Mouse (Mus musculus): ENCODE measurements around the gene Tprgl. TPM values are rescaled to one million over a fixed set of nuclear protein-coding genes. Genes with fewer than 3 reads are reported as not detected.

The Tprgl gene
- polyA plus RNA-seq, 1 experiment from 2014 or later, result 126 TPM

- Histone ChIP-seq H3K4me3 (replicated peaks; ENCODE audit: low read length) (peak overlapping the region; percentile 53), H3K9ac (ENCODE audit: low read length) (peak overlapping the region; percentile 24; the same call in 1 of the 2 replicates), H3K4me1 (ENCODE audit: control insufficient read depth, insufficient read depth, low read length) (peaks cover 7% of the 10 kb centered on the region), H3K9me3 (replicated peaks; ENCODE audit: control insufficient read depth, low read length) (no peaks in the 10 kb centered on the region), H3K36me3 (ENCODE audit: control insufficient read depth, insufficient read depth, low read length) (no peaks in the 10 kb centered on the region), H3K27me3 (ENCODE audit: control insufficient read depth, insufficient read depth, low read length) (peaks cover 50% of the 10 kb centered on the region), H3K27ac (ENCODE audit: low read length) (no peak overlapping the region), H3K4me2 (ENCODE audit: low read depth, low read length) (peak overlapping the region; percentile 80)
- no peak for ATAC-seq (ENCODE audit: insufficient read depth, low FRiP score)
- under 1% methylated on average over 15 of the region's 15 CpGs for WGBS
These were observed 9.6 kb upstream of the Tprgl start for GRCm38 (mm10) chr4:154170021-154170420.

- Histone ChIP-seq H3K27me3 (ENCODE audit: control insufficient read depth, insufficient read depth, low read length) (peaks cover 36% of the 10 kb centered on the region), H3K36me3 (ENCODE audit: control insufficient read depth, insufficient read depth, low read length) (no peaks in the 10 kb centered on the region), H3K9me3 (replicated peaks; ENCODE audit: control insufficient read depth, low read length) (no peaks in the 10 kb centered on the region), H3K4me1 (ENCODE audit: control insufficient read depth, insufficient read depth, low read length) (peaks cover 7% of the 10 kb centered on the region), H3K4me3 (replicated peaks; ENCODE audit: low read length) (no peak overlapping the region), H3K27ac (ENCODE audit: low read length) (no peak overlapping the region), H3K9ac (ENCODE audit: low read length) (no peak overlapping the region), H3K4me2 (ENCODE audit: low read depth, low read length) (no peak overlapping the region)
- no peak for ATAC-seq (ENCODE audit: insufficient read depth, low FRiP score)
- 20% methylated on average over 5 of the region's 5 CpGs for whole genome bisulfite sequencing
These were observed 6.6 kb upstream of the Tprgl start for GRCm38 (mm10) chr4:154167053-154167452.

- Histone ChIP-seq H3K27ac (ENCODE audit: low read length) (no peak overlapping the region), H3K27me3 (ENCODE audit: control insufficient read depth, insufficient read depth, low read length) (0 out of 2 replicates have a peak, but pooled peaks cover under 1% of the 10 kb centered on the region), H3K9ac (ENCODE audit: low read length) (no peak overlapping the region), H3K9me3 (replicated peaks; ENCODE audit: control insufficient read depth, low read length) (no peaks in the 10 kb centered on the region), H3K4me2 (ENCODE audit: low read depth, low read length) (no peak overlapping the region), H3K4me1 (ENCODE audit: control insufficient read depth, insufficient read depth, low read length) (peaks cover 14% of the 10 kb centered on the region; the same call in 1 of the 2 replicates), H3K4me3 (replicated peaks; ENCODE audit: low read length) (no peak overlapping the region), H3K36me3 (ENCODE audit: control insufficient read depth, insufficient read depth, low read length) (peaks cover 4% of the 10 kb centered on the region)
- WGBS, result 16% methylated on average over 7 of the region's 7 CpGs
- no peak for ATAC-seq (ENCODE audit: insufficient read depth, low FRiP score)
These were observed 2.8 kb upstream of the Tprgl start for GRCm38 (mm10) chr4:154163296-154163695.

GRCm38 (mm10) chr4:154159961-154160537, 417 bp downstream of the Tprgl start:
- Histone ChIP-seq H3K36me3 (ENCODE audit: control insufficient read depth, insufficient read depth, low read length) (peaks cover 20% of the 10 kb centered on the region), H3K9ac (ENCODE audit: low read length) (peak overlapping the region; percentile 85), H3K9me3 (replicated peaks; ENCODE audit: control insufficient read depth, low read length) (no peaks in the 10 kb centered on the region), H3K4me1 (ENCODE audit: control insufficient read depth, insufficient read depth, low read length) (peaks cover 14% of the 10 kb centered on the region; the same call in 1 of the 2 replicates), H3K4me2 (ENCODE audit: low read depth, low read length) (peak overlapping the region; percentile 78), H3K27me3 (ENCODE audit: control insufficient read depth, insufficient read depth, low read length) (no peaks in the 10 kb centered on the region), H3K4me3 (replicated peaks; ENCODE audit: low read length) (peak overlapping the region; percentile 94), H3K27ac (ENCODE audit: low read length) (peak overlapping the region; percentile 79)
- ATAC-seq (ENCODE audit: insufficient read depth, low FRiP score), result peak; percentile 32
- WGBS, result 2% methylated on average over 47 of the region's 47 CpGs

- no peak overlapping the region for H3K9ac ChIP-seq (ENCODE audit: low read length)
- WGBS, result 16% methylated on average over 6 of the region's 6 CpGs
- no peak overlapping the region for H3K27ac ChIP-seq (ENCODE audit: low read length)
- peaks cover 20% of the 10 kb centered on the region for H3K36me3 ChIP-seq (ENCODE audit: control insufficient read depth, insufficient read depth, low read length)
- H3K27me3 ChIP-seq (ENCODE audit: control insufficient read depth, insufficient read depth, low read length), result no peaks in the 10 kb centered on the region
- no peak overlapping the region for H3K4me3 ChIP-seq (replicated peaks; ENCODE audit: low read length)
- H3K9me3 ChIP-seq (replicated peaks; ENCODE audit: control insufficient read depth, low read length), result no peaks in the 10 kb centered on the region
- no peak for ATAC-seq (ENCODE audit: insufficient read depth, low FRiP score)
- H3K4me1 ChIP-seq (ENCODE audit: control insufficient read depth, insufficient read depth, low read length), result peaks cover 14% of the 10 kb centered on the region; the same call in 1 of the 2 replicates
- H3K4me2 ChIP-seq (ENCODE audit: low read depth, low read length), result 0 out of 2 replicates have a peak overlapping the region, but pooled peaks have one; percentile 78
These were observed 1.5 kb downstream of the Tprgl start for GRCm38 (mm10) chr4:154159002-154159401.

GRCm38 (mm10) chr4:154157970-154158662, 2.4 kb downstream of the Tprgl start:
- H3K9me3 ChIP-seq (replicated peaks; ENCODE audit: control insufficient read depth, low read length), result no peaks in the 10 kb centered on the region
- no peaks in the 10 kb centered on the region for H3K27me3 ChIP-seq (ENCODE audit: control insufficient read depth, insufficient read depth, low read length)
- H3K4me2 ChIP-seq (ENCODE audit: low read depth, low read length), result no peak overlapping the region
- peaks cover 14% of the 10 kb centered on the region; the same call in 1 of the 2 replicates for H3K4me1 ChIP-seq (ENCODE audit: control insufficient read depth, insufficient read depth, low read length)
- no peak overlapping the region for H3K4me3 ChIP-seq (replicated peaks; ENCODE audit: low read length)
- no peak overlapping the region for H3K27ac ChIP-seq (ENCODE audit: low read length)
- no peak overlapping the region for H3K9ac ChIP-seq (ENCODE audit: low read length)
- ATAC-seq (ENCODE audit: insufficient read depth, low FRiP score), result no peak
- H3K36me3 ChIP-seq (ENCODE audit: control insufficient read depth, insufficient read depth, low read length), result peaks cover 20% of the 10 kb centered on the region
- WGBS, result 93% methylated on average over 14 of the region's 14 CpGs

GRCm38 (mm10) chr4:154156050-154156449, 4.4 kb downstream of the Tprgl start:
- H3K27ac ChIP-seq (ENCODE audit: low read length), result no peak overlapping the region
- H3K4me1 ChIP-seq (ENCODE audit: control insufficient read depth, insufficient read depth, low read length), result peaks cover 9% of the 10 kb centered on the region; the same call in 1 of the 2 replicates
- H3K27me3 ChIP-seq (ENCODE audit: control insufficient read depth, insufficient read depth, low read length), result no peaks in the 10 kb centered on the region
- no peaks in the 10 kb centered on the region for H3K9me3 ChIP-seq (replicated peaks; ENCODE audit: control insufficient read depth, low read length)
- no peak overlapping the region for H3K4me3 ChIP-seq (replicated peaks; ENCODE audit: low read length)
- WGBS, result 79% methylated on average over 7 of the region's 7 CpGs
- peaks cover 26% of the 10 kb centered on the region for H3K36me3 ChIP-seq (ENCODE audit: control insufficient read depth, insufficient read depth, low read length)
- no peak overlapping the region for H3K9ac ChIP-seq (ENCODE audit: low read length)
- no peak overlapping the region for H3K4me2 ChIP-seq (ENCODE audit: low read depth, low read length)
- no peak for ATAC-seq (ENCODE audit: insufficient read depth, low FRiP score)

GRCm38 (mm10) chr4:154154104-154154503, 6.4 kb downstream of the Tprgl start:
- WGBS, result 66% methylated on average over 11 of the region's 11 CpGs
- Histone ChIP-seq H3K9me3 (replicated peaks; ENCODE audit: control insufficient read depth, low read length) (no peaks in the 10 kb centered on the region), H3K4me2 (ENCODE audit: low read depth, low read length) (no peak overlapping the region), H3K27me3 (ENCODE audit: control insufficient read depth, insufficient read depth, low read length) (no peaks in the 10 kb centered on the region), H3K4me3 (replicated peaks; ENCODE audit: low read length) (no peak overlapping the region), H3K4me1 (ENCODE audit: control insufficient read depth, insufficient read depth, low read length) (no peaks in the 10 kb centered on the region), H3K9ac (ENCODE audit: low read length) (no peak overlapping the region), H3K27ac (ENCODE audit: low read length) (no peak overlapping the region), H3K36me3 (ENCODE audit: control insufficient read depth, insufficient read depth, low read length) (peaks cover 26% of the 10 kb centered on the region)
- no peak for ATAC-seq (ENCODE audit: insufficient read depth, low FRiP score)

- no peak for ATAC-seq (ENCODE audit: insufficient read depth, low FRiP score)
- 82% methylated on average over 10 of the region's 10 CpGs for WGBS
- Histone ChIP-seq H3K4me2 (ENCODE audit: low read depth, low read length) (no peak overlapping the region), H3K9me3 (replicated peaks; ENCODE audit: control insufficient read depth, low read length) (no peaks in the 10 kb centered on the region), H3K4me3 (replicated peaks; ENCODE audit: low read length) (no peak overlapping the region), H3K36me3 (ENCODE audit: control insufficient read depth, insufficient read depth, low read length) (peaks cover 4% of the 10 kb centered on the region; the same call in 1 of the 2 replicates), H3K27me3 (ENCODE audit: control insufficient read depth, insufficient read depth, low read length) (peaks cover 5% of the 10 kb centered on the region), H3K4me1 (ENCODE audit: control insufficient read depth, insufficient read depth, low read length) (peaks cover 13% of the 10 kb centered on the region), H3K27ac (ENCODE audit: low read length) (no peak overlapping the region), H3K9ac (ENCODE audit: low read length) (no peak overlapping the region)
These were observed 14.1 kb downstream of the Tprgl start for GRCm38 (mm10) chr4:154146342-154146741.
